Mouse (Mus musculus) CH12.LX (cell line): ENCODE results near the gene Pld3. TPM values are rescaled to one million over a fixed set of nuclear protein-coding genes. Genes with fewer than 3 reads are reported as not detected.

Source experiments
- DNase-seq: peaks from one replicate; pipeline ENCODE4 v3.0.0-alpha.2; 2013; ENCODE audit errors: extremely low read depth
- H3K27ac ChIP-seq: 2 replicates; pipeline ENCODE4 v1.5.1; 2012; ENCODE audit warnings: low read depth, mild to moderate bottlenecking, control low read depth, moderate library complexity; ENCODE audit not compliant: insufficient read depth
- H3K27me3 ChIP-seq: replicated peaks from 2 replicates; pipeline ENCODE3; 2012; ENCODE audit warnings: inconsistent platforms
- H3K36me3 ChIP-seq, 2 experiments: replicated peaks in 1 of 2; 2 replicates each; pipeline versions ENCODE3 to v1.6.1; 2012; ENCODE audit warnings: inconsistent platforms in 1 of 2, low read length in 1 of 2, mild to moderate bottlenecking in 1 of 2, mixed read lengths in 1 of 2, moderate library complexity in 1 of 2; ENCODE audit not compliant: control insufficient read depth in 1 of 2, insufficient read depth in 1 of 2
- H3K4me1 ChIP-seq, 2 experiments: 2 replicates each; pipeline ENCODE4 v1.6.1; 2012; ENCODE audit warnings: inconsistent platforms in 1 of 2, moderate library complexity in 1 of 2; ENCODE audit not compliant: insufficient read depth in 2 of 2, control insufficient read depth in 1 of 2
- H3K4me2 ChIP-seq: 2 replicates; pipeline ENCODE4 v1.6.1; 2012; ENCODE audit warnings: low read depth, mild to moderate bottlenecking, control low read depth; ENCODE audit not compliant: poor library complexity, insufficient read depth, severe bottlenecking
- H3K4me3 ChIP-seq, 3 experiments: fragments of 150-350 bp in 1 of 3; sonication (generic) in 1 of 3; replicated peaks in 1 of 3; 2 replicates each; pipeline versions ENCODE3 to v1.5.1; 2011 to 2012; ENCODE audit warnings: low read depth in 2 of 3, low read length in 2 of 3, mild to moderate bottlenecking in 2 of 3, moderate library complexity in 2 of 3, control low read depth in 1 of 3, improper control_type of control experiment in 1 of 3, inconsistent platforms in 1 of 3, mixed read lengths in 1 of 3; ENCODE audit not compliant: poor library complexity in 1 of 3
- H3K79me2 ChIP-seq: replicated peaks from 2 replicates; pipeline ENCODE4 v1.6.1; 2012; ENCODE audit warnings: mild to moderate bottlenecking, moderate library complexity; ENCODE audit not compliant: control insufficient read depth, poor library complexity, insufficient read depth, severe bottlenecking; ENCODE audit errors: extremely low read depth
- H3K9ac ChIP-seq: 2 replicates; pipeline ENCODE4 v1.6.1; 2012; ENCODE audit warnings: low read depth, mild to moderate bottlenecking, control low read depth, moderate library complexity; ENCODE audit not compliant: insufficient read depth
- H3K9me3 ChIP-seq: replicated peaks from 2 replicates; pipeline ENCODE3; 2012; ENCODE audit warnings: low read length, inconsistent platforms, mixed read lengths
- CHD1 ChIP-seq: IDR thresholded peaks from 2 replicates; pipeline ENCODE4 v1.6.1; 2012; ENCODE audit warnings: low read depth, low read length, improper control_type of control experiment, inconsistent platforms
- GABPA ChIP-seq: IDR thresholded peaks from 2 replicates; pipeline ENCODE4 v1.6.1; 2012; ENCODE audit warnings: low read depth, low read length, improper control_type of control experiment, inconsistent platforms; ENCODE audit not compliant: insufficient replicate concordance
- HCFC1 ChIP-seq: IDR thresholded peaks from 2 replicates; pipeline ENCODE4 v1.6.1; 2012; ENCODE audit warnings: low read depth, mild to moderate bottlenecking, inconsistent platforms, low read length, improper control_type of control experiment
- JUN ChIP-seq: IDR thresholded peaks from 2 replicates; pipeline ENCODE4 v1.6.1; 2011; ENCODE audit warnings: low read depth, mild to moderate bottlenecking, low read length, improper control_type of control experiment, moderate library complexity; ENCODE audit not compliant: insufficient read depth
- JUND ChIP-seq: conservative IDR thresholded peaks from 2 replicates; pipeline ENCODE4 v1.6.1; 2011; ENCODE audit warnings: low read depth, low read length, improper control_type of control experiment
- KAT2A ChIP-seq: IDR thresholded peaks from 2 replicates; pipeline ENCODE4 v1.6.1; 2012; ENCODE audit warnings: low read length, improper control_type of control experiment, inconsistent platforms; ENCODE audit not compliant: insufficient replicate concordance
- MAX ChIP-seq: IDR thresholded peaks from 2 replicates; pipeline ENCODE4 v1.6.1; 2011; ENCODE audit warnings: low read length, improper control_type of control experiment
- PAX5 ChIP-seq: IDR thresholded peaks from 2 replicates; pipeline ENCODE4 v1.6.1; 2012; ENCODE audit warnings: low read length, inconsistent platforms, mixed read lengths
- SIN3A ChIP-seq: IDR thresholded peaks from 2 replicates; pipeline ENCODE4 v1.6.1; 2012; ENCODE audit warnings: low read length, improper control_type of control experiment, inconsistent platforms
- SMC3 ChIP-seq: IDR thresholded peaks from 2 replicates; pipeline ENCODE4 v1.6.1; 2011; ENCODE audit warnings: low read depth, low read length, improper control_type of control experiment
- TBP ChIP-seq: conservative IDR thresholded peaks from 2 replicates; pipeline ENCODE4 v1.6.1; 2011; ENCODE audit warnings: low read depth, low read length, improper control_type of control experiment
- TCF12 ChIP-seq: IDR thresholded peaks from 2 replicates; pipeline ENCODE4 v1.6.1; 2014; ENCODE audit warnings: low read depth, mild to moderate bottlenecking, inconsistent platforms, low read length, improper control_type of control experiment
- USF1 ChIP-seq: IDR thresholded peaks from 2 replicates; pipeline ENCODE4 v1.6.1; 2014; ENCODE audit warnings: low read depth, mild to moderate bottlenecking, inconsistent platforms, low read length, improper control_type of control experiment
- dilution Hi-C: fragments of 300-500 bp; cut with MboI; formaldehyde crosslinking; loops from 2 replicates; pipeline ENCODE4 v1.14.3; 2020; ENCODE audit warnings: low sequenced_read_pairs; ENCODE audit not compliant: extremely low pct_unique_long_range_greater_than_20kb, extremely low pct_ligation_motif_present
- in situ Hi-C: fragments of 300-500 bp; cut with MboI; formaldehyde crosslinking; loops from 3 replicates; pipeline ENCODE4 v1.14.3; 2019; ENCODE audit warnings: low sequenced_read_pairs, low pct_ligation_motif_present, low pct_unique_long_range_greater_than_20kb, mixed read lengths
- polyA plus RNA-seq: library from polyadenylated mRNA; unstranded; fragments of >175 nt; gene quantifications from 2 replicates; pipeline ENCODE4 v1.2.1, GENCODE M21; 2012; ENCODE audit warnings: low read depth; ENCODE audit not compliant: insufficient read length
- total RNA-seq, 2 experiments: library from RNA; depleted of rRNA; stranded (reverse); fragments of 300-350 nt in 1 of 2; fragments of >200 nt in 1 of 2; gene quantifications; 2 replicates each; pipeline ENCODE4 v1.2.3; 2012 to 2014

Gene Pld3
- total and polyA plus RNA-seq, 3 experiments, result 6.0 to 21.1 (median 14.1) TPM

GRCm38 (mm10) chr7:27523805-27524204, 29.2 kb downstream of the Pld3 start:
- dilution Hi-C loops, result no loop called here

GRCm38 (mm10) chr7:27522967-27523366, 30.1 kb downstream of the Pld3 start, which contains the start of gene Hipk4:
Gene Hipk4 (plus strand): TSS chr7:27523267.
- H3K27ac ChIP-seq, result no peak within 1 kb of the TSS
- H3K9me3 ChIP-seq, result peaks cover 12% of the 10 kb centered on the region
- H3K79me2 ChIP-seq, result no peaks in the 10 kb centered on the region
- H3K4me3 ChIP-seq, result no peak within 1 kb of the TSS
- no peaks in the 10 kb centered on the region for H3K36me3 ChIP-seq
- H3K4me1 ChIP-seq, result peaks cover 0 to 10% of the 10 kb centered on the region in 2 experiments; a peak in 2 of 4 replicates
- no peak for TF ChIP-seq TBP
- TF ChIP-seq USF1, result no peak
- no peak for TF ChIP-seq PAX5
- no peak for TF ChIP-seq TCF12
- H3K9ac ChIP-seq, result no peak within 1 kb of the TSS
- DNase-seq, result no peak
- peaks cover 3% of the 10 kb centered on the region for H3K27me3 ChIP-seq
- in situ Hi-C loops, result loop anchor here (10.0 kb wide), 1 partner anchor 188 kb away; the partner anchor contains the start of gene Ltbp4
- dilution Hi-C loops, result no loop called here
- H3K4me2 ChIP-seq, result no peak within 1 kb of the TSS

More at GRCm38 (mm10) chr7:27523805-27524204, 29.2 kb downstream of the Pld3 start:
- Histone ChIP-seq H3K9me3 (peaks cover 12% of the 10 kb centered on the region), H3K27ac (no peak overlapping the region), H3K27me3 (no peaks in the 10 kb centered on the region), H3K4me2 (no peak overlapping the region), H3K4me3 (no peak overlapping the region), H3K79me2 (no peaks in the 10 kb centered on the region), H3K9ac (no peak overlapping the region), H3K36me3 (no peaks in the 10 kb centered on the region), H3K4me1 (peaks cover 0 to 10% of the 10 kb centered on the region in 2 experiments; a peak in 2 of 4 replicates)
- DNase-seq, result no peak
- TF ChIP-seq SMC3 (no peak), TBP (no peak), MAX (no peak), GABPA (no peak), JUND (no peak)
- in situ Hi-C loops, result loop anchor here (10.0 kb wide), 1 partner anchor 189 kb away; the partner anchor contains the start of gene Ltbp4

GRCm38 (mm10) chr7:27520599-27520998, 32.4 kb downstream of the Pld3 start:
- no peak overlapping the region for H3K4me2 ChIP-seq
- H3K27me3 ChIP-seq, result peaks cover 20% of the 10 kb centered on the region
- peaks cover 0 to 2% of the 10 kb centered on the region in 2 experiments; a peak in 1 of 4 replicates for H3K4me1 ChIP-seq
- H3K79me2 ChIP-seq, result no peaks in the 10 kb centered on the region
- H3K9ac ChIP-seq, result no peak overlapping the region
- no peak overlapping the region for H3K4me3 ChIP-seq
- TF ChIP-seq SIN3A (no peak), HCFC1 (no peak), KAT2A (no peak), JUN (no peak), CHD1 (no peak)
- H3K27ac ChIP-seq, result no peak overlapping the region
- dilution Hi-C loops, result no loop called here
- H3K36me3 ChIP-seq, result no peaks in the 10 kb centered on the region
- DNase-seq, result no peak
- in situ Hi-C loops, result loop anchor here (10.0 kb wide), 1 partner anchor 186 kb away; the partner anchor contains the start of gene Ltbp4
- H3K9me3 ChIP-seq, result peaks cover 12% of the 10 kb centered on the region
